Mouse (Mus musculus) myocyte (in vitro differentiated cells): Measurements from ENCODE around the gene Top3b.

Experiments used
- E2F4 ChIP-seq: IDR thresholded peaks from one replicate; pipeline ENCODE4 v1.6.1; 2011; ENCODE audit warnings: mild to moderate bottlenecking, control low read depth, moderate library complexity; ENCODE audit not compliant: insufficient read depth
- MAX ChIP-seq: IDR thresholded peaks from one replicate; pipeline ENCODE4 v1.6.1; 2011; ENCODE audit warnings: low read depth, mild to moderate bottlenecking, control low read depth
- MYOD1 ChIP-seq, 3 experiments: IDR thresholded peaks; one replicate each; pipeline ENCODE4 v1.6.1; 2011; ENCODE audit warnings: control low read depth in 2 of 3, low read depth in 2 of 3, mild to moderate bottlenecking in 2 of 3, moderate library complexity in 1 of 3; ENCODE audit not compliant: insufficient read length in 2 of 3, control insufficient read depth in 1 of 3
- MYOG ChIP-seq, 3 experiments: IDR thresholded peaks; one replicate each; pipeline ENCODE4 v1.6.1; 2011; ENCODE audit warnings: control low read depth in 2 of 3, low read depth in 2 of 3, mild to moderate bottlenecking in 2 of 3; ENCODE audit not compliant: insufficient read length in 2 of 3, control insufficient read depth in 1 of 3, insufficient read depth in 1 of 3
- POLR2A ChIP-seq: IDR thresholded peaks from one replicate; pipeline ENCODE4 v1.6.1; 2011; ENCODE audit warnings: low read depth, mild to moderate bottlenecking, control low read depth, moderate library complexity; ENCODE audit not compliant: insufficient read length
- POLR2AphosphoS2 ChIP-seq: IDR thresholded peaks from one replicate; pipeline ENCODE4 v1.6.1; 2011; ENCODE audit warnings: low read depth, control low read depth; ENCODE audit not compliant: insufficient read length
- REST ChIP-seq: IDR thresholded peaks from one replicate; pipeline ENCODE4 v1.6.1; 2011; ENCODE audit warnings: mild to moderate bottlenecking, control low read depth, moderate library complexity; ENCODE audit not compliant: insufficient read depth, insufficient read length
- SRF ChIP-seq: IDR thresholded peaks from one replicate; pipeline ENCODE4 v1.6.1; 2011; ENCODE audit warnings: low read depth; ENCODE audit not compliant: control insufficient read depth, insufficient read length
- TCF12 ChIP-seq: IDR thresholded peaks from one replicate; pipeline ENCODE4 v1.6.1; 2011; ENCODE audit warnings: mild to moderate bottlenecking, control low read depth; ENCODE audit not compliant: poor library complexity, insufficient read depth, severe bottlenecking
- TCF3 ChIP-seq: IDR thresholded peaks from one replicate; pipeline ENCODE4 v1.6.1; 2011; ENCODE audit warnings: low read depth, control low read depth; ENCODE audit not compliant: insufficient read length
- USF1 ChIP-seq: IDR thresholded peaks from one replicate; pipeline ENCODE4 v1.6.1; 2011; ENCODE audit warnings: low read depth, mild to moderate bottlenecking, control low read depth, moderate library complexity

DNA sequence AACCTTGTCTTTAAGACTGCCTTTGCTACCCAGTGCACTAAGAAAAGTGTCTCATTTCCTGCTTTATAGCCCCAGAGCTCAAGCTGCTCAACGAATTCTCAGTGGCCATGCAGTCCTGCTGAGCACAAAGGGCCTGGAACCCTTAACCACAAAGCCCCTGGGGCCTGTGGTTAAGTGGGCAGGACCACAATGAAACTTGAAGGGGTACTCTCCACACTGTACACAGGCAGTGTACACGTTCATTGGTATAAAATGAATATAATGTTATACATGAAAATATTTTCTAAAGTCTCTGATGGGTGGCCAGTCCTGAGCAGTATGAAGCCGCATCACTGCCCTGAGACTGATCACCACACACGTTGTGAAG lies 25.5 kb downstream of the Top3b start:
- TF ChIP-seq MAX, result no peak
- TF ChIP-seq E2F4, result no peak
- no peak for TF ChIP-seq POLR2A
- no peak for TF ChIP-seq MYOG (IDR thresholded peaks at IDR 0.05; ENCODE audit: control insufficient read depth in 1 of 3, insufficient read depth in 1 of 3, insufficient read length in 2 of 3, low read depth in 2 of 3)
- no peak for TF ChIP-seq TCF12
- TF ChIP-seq SRF, result no peak
- TF ChIP-seq POLR2AphosphoS2, result no peak
- TF ChIP-seq USF1, result no peak
- no peak for TF ChIP-seq REST
- no peak for TF ChIP-seq MYOD1 (IDR thresholded peaks at IDR 0.05; ENCODE audit: control insufficient read depth in 1 of 3, insufficient read length in 2 of 3, low read depth in 2 of 3)
- no peak for TF ChIP-seq TCF3
